Mouse (Mus musculus): ENCODE results near the gene Spata31d1a. TPM values are rescaled to one million over a fixed set of nuclear protein-coding genes. Genes with fewer than 3 reads are reported as not detected.

The Spata31d1a gene
- polyA plus RNA-seq (2014; fragmentation: Nextera tagmentation; extraction: Ambion mirVana), result not detected in 2 replicates

- Histone ChIP-seq H3K27ac (ENCODE audit: low read depth, low read length) (no peak within 1 kb of the TSS), H3K36me3 (ENCODE audit: control insufficient read depth, insufficient read depth, low read length) (no peaks in the 10 kb centered on the region), H3K4me1 (replicated peaks; ENCODE audit: control insufficient read depth, insufficient read depth, low read length) (no peaks in the 10 kb centered on the region), H3K4me3 (ENCODE audit: low read depth, low read length) (no peak within 1 kb of the TSS), H3K27me3 (ENCODE audit: control insufficient read depth, insufficient read depth, low read length) (no peaks in the 10 kb centered on the region), H3K9me3 (ENCODE audit: control insufficient read depth, low read length) (no peaks in the 10 kb centered on the region), H3K9ac (ENCODE audit: low read length) (no peak within 1 kb of the TSS), H3K4me2 (ENCODE audit: low read depth, low read length, severe bottlenecking) (no peak within 1 kb of the TSS)
- DNase-seq (ENCODE audit: low spot score), result no peak
- 92% methylated on average over 15 of the region's 15 CpGs for WGBS
- ATAC-seq (replicated peaks; ENCODE audit: low FRiP score), result no peak
These were observed at the start of gene Spata31d1a for GRCm38 (mm10) chr13:59710230-59710629. Spata31d1a (minus strand) TSS chr13:59710330.

GRCm38 (mm10) chr13:59756906-59757305, 46.8 kb upstream of the Spata31d1a start:
- ATAC-seq (replicated peaks; ENCODE audit: low FRiP score) (no peak), DNase-seq (ENCODE audit: low spot score) (no peak)
- Histone ChIP-seq H3K4me1 (replicated peaks; ENCODE audit: control insufficient read depth, insufficient read depth, low read length) (no peaks in the 10 kb centered on the region), H3K4me2 (ENCODE audit: low read depth, low read length, severe bottlenecking) (no peak overlapping the region), H3K9ac (ENCODE audit: low read length) (no peak overlapping the region), H3K27me3 (ENCODE audit: control insufficient read depth, insufficient read depth, low read length) (no peaks in the 10 kb centered on the region), H3K9me3 (ENCODE audit: control insufficient read depth, low read length) (no peaks in the 10 kb centered on the region), H3K4me3 (ENCODE audit: low read depth, low read length) (no peak overlapping the region), H3K36me3 (ENCODE audit: control insufficient read depth, insufficient read depth, low read length) (peaks cover 7% of the 10 kb centered on the region; the same call in 1 of the 2 replicates), H3K27ac (ENCODE audit: low read depth, low read length) (no peak overlapping the region)
- WGBS, result 95% methylated on average over 7 of the region's 7 CpGs

GRCm38 (mm10) chr13:59750310-59750709, 40.2 kb upstream of the Spata31d1a start:
- WGBS, result 80% methylated on average over 12 of the region's 12 CpGs
- no peak for ATAC-seq (replicated peaks; ENCODE audit: low FRiP score)

GRCm38 (mm10) chr13:59746711-59747110, 36.6 kb upstream of the Spata31d1a start, which contains the start of gene 1700014D04Rik:
1700014D04Rik (minus strand) TSS chr13:59746752.
- H3K9me3 ChIP-seq (ENCODE audit: control insufficient read depth, low read length), result no peaks in the 10 kb centered on the region
- no peak within 1 kb of the TSS for H3K27ac ChIP-seq (ENCODE audit: low read depth, low read length)
- H3K27me3 ChIP-seq (ENCODE audit: control insufficient read depth, insufficient read depth, low read length), result no peaks in the 10 kb centered on the region
- H3K36me3 ChIP-seq (ENCODE audit: control insufficient read depth, insufficient read depth, low read length), result no peaks in the 10 kb centered on the region
- DNase-seq (ENCODE audit: low spot score) (no peak), ATAC-seq (replicated peaks; ENCODE audit: low FRiP score) (no peak)
- no peak within 1 kb of the TSS for H3K4me2 ChIP-seq (ENCODE audit: low read depth, low read length, severe bottlenecking)
- WGBS, result 81% methylated on average over 9 of the region's 9 CpGs
- H3K9ac ChIP-seq (ENCODE audit: low read length), result no peak within 1 kb of the TSS
- no peak within 1 kb of the TSS for H3K4me3 ChIP-seq (ENCODE audit: low read depth, low read length)
- no peaks in the 10 kb centered on the region for H3K4me1 ChIP-seq (replicated peaks; ENCODE audit: control insufficient read depth, insufficient read depth, low read length)

More at GRCm38 (mm10) chr13:59750310-59750709, 40.2 kb upstream of the Spata31d1a start:
- Histone ChIP-seq H3K27me3 (ENCODE audit: control insufficient read depth, insufficient read depth, low read length) (no peaks in the 10 kb centered on the region), H3K9ac (ENCODE audit: low read length) (no peak overlapping the region), H3K9me3 (ENCODE audit: control insufficient read depth, low read length) (no peaks in the 10 kb centered on the region), H3K36me3 (ENCODE audit: control insufficient read depth, insufficient read depth, low read length) (peaks cover 3% of the 10 kb centered on the region; the same call in 1 of the 2 replicates), H3K4me1 (replicated peaks; ENCODE audit: control insufficient read depth, insufficient read depth, low read length) (no peaks in the 10 kb centered on the region), H3K4me3 (ENCODE audit: low read depth, low read length) (no peak overlapping the region), H3K4me2 (ENCODE audit: low read depth, low read length, severe bottlenecking) (no peak overlapping the region), H3K27ac (ENCODE audit: low read depth, low read length) (no peak overlapping the region)
- no peak for DNase-seq (ENCODE audit: low spot score)

GRCm38 (mm10) chr13:59746164-59746563, 36.0 kb upstream of the Spata31d1a start:
- Histone ChIP-seq H3K4me2 (ENCODE audit: low read depth, low read length, severe bottlenecking) (no peak overlapping the region), H3K9me3 (ENCODE audit: control insufficient read depth, low read length) (no peaks in the 10 kb centered on the region), H3K36me3 (ENCODE audit: control insufficient read depth, insufficient read depth, low read length) (no peaks in the 10 kb centered on the region), H3K27me3 (ENCODE audit: control insufficient read depth, insufficient read depth, low read length) (no peaks in the 10 kb centered on the region), H3K4me3 (ENCODE audit: low read depth, low read length) (no peak overlapping the region), H3K4me1 (replicated peaks; ENCODE audit: control insufficient read depth, insufficient read depth, low read length) (no peaks in the 10 kb centered on the region), H3K27ac (ENCODE audit: low read depth, low read length) (no peak overlapping the region), H3K9ac (ENCODE audit: low read length) (no peak overlapping the region)
- DNase-seq (ENCODE audit: low spot score), result no peak
- whole genome bisulfite sequencing, result 75% methylated on average over 6 of the region's 6 CpGs
- no peak for ATAC-seq (replicated peaks; ENCODE audit: low FRiP score)

GRCm38 (mm10) chr13:59745462-59745861, 35.3 kb upstream of the Spata31d1a start:
- no peaks in the 10 kb centered on the region for H3K27me3 ChIP-seq (ENCODE audit: control insufficient read depth, insufficient read depth, low read length)
- H3K9ac ChIP-seq (ENCODE audit: low read length), result no peak overlapping the region
- ATAC-seq (replicated peaks; ENCODE audit: low FRiP score) (no peak), DNase-seq (ENCODE audit: low spot score) (no peak)
- no peaks in the 10 kb centered on the region for H3K9me3 ChIP-seq (ENCODE audit: control insufficient read depth, low read length)
- no peaks in the 10 kb centered on the region for H3K4me1 ChIP-seq (replicated peaks; ENCODE audit: control insufficient read depth, insufficient read depth, low read length)
- H3K27ac ChIP-seq (ENCODE audit: low read depth, low read length), result no peak overlapping the region
- H3K36me3 ChIP-seq (ENCODE audit: control insufficient read depth, insufficient read depth, low read length), result no peaks in the 10 kb centered on the region
- no peak overlapping the region for H3K4me3 ChIP-seq (ENCODE audit: low read depth, low read length)
- H3K4me2 ChIP-seq (ENCODE audit: low read depth, low read length, severe bottlenecking), result no peak overlapping the region
- 86% methylated on average over 6 of the region's 6 CpGs for WGBS

DNA sequence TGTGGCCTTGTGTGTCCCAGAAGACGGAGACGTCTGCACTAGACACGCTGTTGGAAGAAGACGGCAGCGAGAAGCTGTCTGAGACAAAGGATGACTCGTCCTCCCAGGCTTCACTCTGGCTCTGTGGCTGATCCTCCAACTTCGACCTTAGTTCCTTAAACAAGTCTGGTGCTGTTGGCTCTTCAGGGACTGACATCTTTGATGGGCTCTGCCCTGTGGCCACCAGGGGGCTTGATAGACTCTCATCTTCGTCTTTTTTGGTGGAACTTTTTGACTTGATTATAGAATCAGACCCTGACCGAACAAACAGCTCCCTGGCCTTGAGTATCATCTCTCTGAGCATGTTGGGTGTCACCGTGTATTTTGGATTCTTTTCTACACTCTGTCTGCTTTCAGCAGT, 31.6 kb upstream of the Spata31d1a start:
- ATAC-seq (replicated peaks; ENCODE audit: low FRiP score), result no peak
- H3K4me2 ChIP-seq (ENCODE audit: low read depth, low read length, severe bottlenecking), result no peak overlapping the region
- H3K36me3 ChIP-seq (ENCODE audit: control insufficient read depth, insufficient read depth, low read length), result no peaks in the 10 kb centered on the region
- no peak for DNase-seq (ENCODE audit: low spot score)
- no peaks in the 10 kb centered on the region for H3K27me3 ChIP-seq (ENCODE audit: control insufficient read depth, insufficient read depth, low read length)
- H3K9ac ChIP-seq (ENCODE audit: low read length), result no peak overlapping the region
- H3K27ac ChIP-seq (ENCODE audit: low read depth, low read length), result no peak overlapping the region
- H3K9me3 ChIP-seq (ENCODE audit: control insufficient read depth, low read length), result no peaks in the 10 kb centered on the region
- no peaks in the 10 kb centered on the region for H3K4me1 ChIP-seq (replicated peaks; ENCODE audit: control insufficient read depth, insufficient read depth, low read length)
- 82% methylated on average over 10 of the region's 10 CpGs for WGBS
- no peak overlapping the region for H3K4me3 ChIP-seq (ENCODE audit: low read depth, low read length)

DNA sequence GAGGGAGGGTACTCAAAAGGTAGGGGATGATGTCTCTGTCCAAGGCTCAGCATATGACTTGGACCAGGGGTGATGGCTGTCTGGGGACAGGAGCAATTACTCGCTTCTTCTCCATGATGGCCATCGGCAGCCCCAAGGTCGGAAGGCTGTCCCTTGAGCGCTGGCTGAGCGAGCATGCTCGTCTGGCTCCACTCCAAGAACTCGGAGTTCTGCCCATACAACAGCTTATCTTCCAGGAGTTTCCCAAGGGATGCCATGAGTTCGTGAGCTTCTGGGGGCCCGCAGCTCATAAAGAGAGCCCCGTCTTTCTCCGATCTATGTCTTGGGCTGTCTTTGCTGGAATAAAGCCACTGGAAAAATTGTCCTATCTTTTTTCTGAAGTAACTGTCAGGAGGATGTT, 31.0 kb upstream of the Spata31d1a start:
- 94% methylated on average over 11 of the region's 11 CpGs for WGBS
- no peak overlapping the region for H3K27ac ChIP-seq (ENCODE audit: low read depth, low read length)
- ATAC-seq (replicated peaks; ENCODE audit: low FRiP score) (no peak), DNase-seq (ENCODE audit: low spot score) (no peak)
- no peak overlapping the region for H3K4me3 ChIP-seq (ENCODE audit: low read depth, low read length)
- no peaks in the 10 kb centered on the region for H3K9me3 ChIP-seq (ENCODE audit: control insufficient read depth, low read length)
- H3K36me3 ChIP-seq (ENCODE audit: control insufficient read depth, insufficient read depth, low read length), result no peaks in the 10 kb centered on the region
- H3K4me2 ChIP-seq (ENCODE audit: low read depth, low read length, severe bottlenecking), result no peak overlapping the region
- no peak overlapping the region for H3K9ac ChIP-seq (ENCODE audit: low read length)
- H3K27me3 ChIP-seq (ENCODE audit: control insufficient read depth, insufficient read depth, low read length), result no peaks in the 10 kb centered on the region
- no peaks in the 10 kb centered on the region for H3K4me1 ChIP-seq (replicated peaks; ENCODE audit: control insufficient read depth, insufficient read depth, low read length)

- ATAC-seq (replicated peaks; ENCODE audit: low FRiP score) (no peak), DNase-seq (ENCODE audit: low spot score) (no peak)
- H3K9me3 ChIP-seq (ENCODE audit: control insufficient read depth, low read length), result no peaks in the 10 kb centered on the region
- no peak overlapping the region for H3K4me3 ChIP-seq (ENCODE audit: low read depth, low read length)
- no peaks in the 10 kb centered on the region for H3K36me3 ChIP-seq (ENCODE audit: control insufficient read depth, insufficient read depth, low read length)
- H3K4me1 ChIP-seq (replicated peaks; ENCODE audit: control insufficient read depth, insufficient read depth, low read length), result no peaks in the 10 kb centered on the region
- H3K27ac ChIP-seq (ENCODE audit: low read depth, low read length), result no peak overlapping the region
- no peak overlapping the region for H3K4me2 ChIP-seq (ENCODE audit: low read depth, low read length, severe bottlenecking)
- no peak overlapping the region for H3K9ac ChIP-seq (ENCODE audit: low read length)
- WGBS, result 94% methylated on average over 4 of the region's 4 CpGs
- no peaks in the 10 kb centered on the region for H3K27me3 ChIP-seq (ENCODE audit: control insufficient read depth, insufficient read depth, low read length)
These were observed 29.3 kb upstream of the Spata31d1a start for GRCm38 (mm10) chr13:59739397-59739796.

Measured in forebrain, embryonic 11.5 days (tissue).